Mouse (Mus musculus) layer of hippocampus, adult 18-20 months (tissue): ENCODE measurements around the gene Sema6c. TPM values are rescaled to one million over a fixed set of nuclear protein-coding genes. Genes with fewer than 3 reads are reported as not detected.

Experiments
- microRNA-seq, 2 experiments: library from miRNA; unstranded; fragments of <30 nt; microRNA quantifications; one replicate each; pipeline ENCODE4 v1.2.0; 2021
- total RNA-seq, 2 experiments: library from RNA; stranded (reverse); gene quantifications; 2 replicates each; pipeline ENCODE4 v1.2.3; 2021

Sema6c gene
- total RNA-seq, 2 experiments from 2014 or later = 29.4 to 34.2 TPM

Small RNA genes within 50 kb of the gene (microRNA-seq; reads per million reads assigned to microRNA genes)
- 0 reads per million in 2 experiments for gene Mir8099-1

Other genes starting within 250 kb of the Sema6c start
- 10 to 100 TPM; 12.6 to 14.1 TPM for gene Selenbp1, start 227.4 kb upstream of the Sema6c start, total RNA-seq
- gene Rfx5, start 206.4 kb upstream of the Sema6c start, total RNA-seq = 10 to 100 TPM; 19.5 to 22.0 TPM
- gene Pi4kb, start 185.7 kb upstream of the Sema6c start, total RNA-seq = 10 to 100 TPM; 61.1 to 63.4 TPM
- gene Zfp687, start 145.0 kb upstream of the Sema6c start, total RNA-seq = 10 to 100 TPM; 24.4 to 26.2 TPM
- 100 to 1,000 TPM; 154 to 169 TPM for gene Psmd4, start 117.8 kb upstream of the Sema6c start, total RNA-seq
- 10 to 100 TPM; 69.1 to 71.7 TPM for gene Pip5k1a, start 53.5 kb upstream of the Sema6c start, total RNA-seq
- gene Vps72, start 49.4 kb upstream of the Sema6c start, total RNA-seq = 10 to 100 TPM; 46.7 to 48.2 TPM
- gene Tmod4, start 36.0 kb upstream of the Sema6c start, total RNA-seq = under 1 TPM; 0.48 to 0.82 TPM
- gene Scnm1, start 26.4 kb upstream of the Sema6c start, total RNA-seq = 10 to 100 TPM; 43.5 to 48.9 TPM
- 10 to 100 TPM; 16.1 to 16.5 TPM for gene Lysmd1, start 26.4 kb upstream of the Sema6c start, total RNA-seq
- 1 to 10 TPM; 2.6 to 3.1 TPM for gene Tnfaip8l2, start 18.1 kb upstream of the Sema6c start, total RNA-seq
- gene Gabpb2, start 57.5 kb downstream of the Sema6c start, total RNA-seq = 10 to 100 TPM; 12.7 to 13.2 TPM
- 10 to 100 TPM; 72.7 to 72.9 TPM for gene Cdc42se1, start 68.3 kb downstream of the Sema6c start, total RNA-seq
- gene Mllt11, start 71.7 kb downstream of the Sema6c start, total RNA-seq = 100 to 1,000 TPM; 263 to 266 TPM
- gene Gm128, start 81.1 kb downstream of the Sema6c start, total RNA-seq = under 1 TPM in 1 of 2 experiments, not detected in 1; 0.15 TPM
- under 1 TPM in 1 of 2 experiments, not detected in 1; 0.37 TPM for gene Bnipl, start 90.7 kb downstream of the Sema6c start, total RNA-seq
- 10 to 100 TPM; 19.2 to 21.0 TPM for gene Mindy1, start 120.9 kb downstream of the Sema6c start, total RNA-seq
- 10 to 100 TPM; 21.0 to 21.1 TPM for gene Prune1, start 121.6 kb downstream of the Sema6c start, total RNA-seq
- gene Anxa9, start 146.7 kb downstream of the Sema6c start, total RNA-seq = under 1 TPM; 0.59 to 0.63 TPM
- gene Cers2, start 154.3 kb downstream of the Sema6c start, total RNA-seq = 10 to 100 TPM; 54.2 to 54.5 TPM
- gene Setdb1, start 196.7 kb downstream of the Sema6c start, total RNA-seq = 10 to 100 TPM; 31.9 to 38.0 TPM
- gene 4930558C23Rik, start 242.4 kb downstream of the Sema6c start, total RNA-seq = not detected